Mouse (Mus musculus) Muller cell, postnatal 12 days (primary cell): ENCODE results near the gene Kl.

Experiments
- DNase-seq: peaks from one replicate; pipeline ENCODE4 v3.0.0-alpha.2; 2015; ENCODE audit errors: inconsistent ontology term

The Kl gene

GRCm38 (mm10) chr5:150962756-150963155 lies 10.3 kb downstream of the Kl start:
- DNase-seq, result peak; percentile 29

DNA sequence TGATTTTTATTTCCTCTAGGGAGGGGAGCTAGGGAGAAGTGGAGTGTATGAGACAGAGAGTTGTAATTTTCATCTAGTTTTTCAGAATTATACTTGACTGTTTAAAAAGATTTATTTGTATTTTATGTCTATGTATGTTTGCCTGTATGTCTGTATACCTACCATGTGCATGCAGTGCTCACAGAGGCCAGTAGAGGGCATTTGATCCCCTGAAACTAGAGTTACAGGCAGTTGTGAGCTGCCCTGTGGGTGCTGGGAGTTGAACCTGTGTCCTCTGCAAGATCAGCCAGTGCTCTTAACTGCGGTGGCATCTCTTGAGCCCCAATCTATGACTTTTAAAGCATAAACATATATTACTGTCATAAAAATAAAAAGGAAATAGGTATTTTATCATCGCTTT lies 15.5 kb downstream of the Kl start:
- DNase-seq, result no peak

DNA sequence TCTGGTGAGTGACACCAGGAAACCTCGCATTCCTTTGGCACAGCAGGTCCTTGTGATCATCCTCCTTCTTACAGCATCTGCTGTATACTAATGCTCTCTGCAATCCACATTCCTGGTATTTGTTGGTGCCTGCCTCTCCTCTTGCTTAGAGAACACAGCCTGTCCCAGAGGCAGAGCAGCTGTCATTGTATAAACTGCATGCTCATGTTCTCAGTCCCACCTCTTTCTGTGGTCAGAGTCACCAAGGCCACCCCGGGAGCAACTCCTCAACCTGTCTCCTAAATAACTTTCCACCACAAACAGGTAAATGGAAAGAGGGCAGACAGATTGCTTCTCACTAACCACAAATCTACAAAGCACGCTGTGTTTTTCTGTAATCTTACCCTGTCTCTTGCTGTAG lies 18.1 kb downstream of the Kl start:
- DNase-seq, result no peak

- DNase-seq, result no peak
Observed at GRCm38 (mm10) chr5:150971126-150971525, 18.7 kb downstream of the Kl start.

DNA sequence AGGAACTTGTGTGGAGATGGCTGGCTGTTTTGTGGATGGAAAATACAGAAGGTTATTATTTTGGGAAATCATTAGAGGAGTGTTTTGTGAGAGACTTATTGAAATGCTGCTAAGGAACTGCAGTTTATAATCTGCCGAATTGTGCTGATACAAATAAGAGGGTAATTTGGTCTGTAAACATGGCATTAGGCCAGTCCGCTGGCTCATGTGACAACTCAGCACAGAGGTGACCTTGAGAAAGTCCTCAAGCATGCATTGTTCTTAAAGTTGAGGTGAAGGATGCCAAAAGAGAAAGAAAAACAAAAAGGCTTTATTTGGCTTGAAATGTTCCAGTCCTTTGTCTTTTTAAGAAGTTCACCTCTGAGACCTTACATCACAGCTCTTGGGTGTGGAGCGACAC lies 21.8 kb downstream of the Kl start:
- no peak for DNase-seq

GRCm38 (mm10) chr5:150977383-150977958 lies 25.1 kb downstream of the Kl start:
- no peak for DNase-seq

DNA sequence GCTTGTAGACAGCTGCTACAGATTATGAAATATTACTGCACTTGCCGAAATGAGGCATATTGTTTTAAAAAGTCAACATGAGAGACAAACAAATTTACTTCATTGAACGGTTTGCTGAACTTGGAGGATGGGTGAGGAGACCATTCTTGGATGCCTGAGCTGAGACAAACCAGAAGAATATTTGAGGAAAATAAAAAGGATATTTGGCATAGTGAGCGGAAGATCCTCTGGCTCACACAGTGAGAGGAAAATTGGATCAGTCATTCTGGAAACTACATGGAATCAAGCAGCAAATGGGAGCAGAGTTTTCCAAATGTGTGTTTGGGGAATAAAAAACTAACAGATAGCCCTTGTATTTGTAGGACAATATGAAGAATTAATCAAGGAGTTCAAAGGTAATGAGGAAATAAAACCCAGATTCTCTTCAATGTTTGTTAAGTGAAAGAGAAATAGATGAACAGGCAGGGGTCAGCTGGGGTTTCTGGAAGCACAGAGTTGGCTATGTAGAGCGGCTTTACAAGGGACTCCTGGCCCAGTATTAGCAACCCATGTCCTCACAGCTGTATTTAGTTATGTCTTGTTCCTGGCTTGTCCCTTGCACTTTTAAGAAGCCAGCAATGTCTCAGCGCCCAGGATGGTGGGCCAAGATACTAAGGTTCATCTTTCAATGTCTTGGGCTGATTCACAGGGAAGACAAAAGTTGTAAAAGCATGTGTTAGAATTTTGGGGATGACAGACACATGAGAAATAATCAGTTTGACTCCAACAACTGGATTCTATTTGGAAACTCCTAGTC lies 27.1 kb downstream of the Kl start:
- DNase-seq, result no peak

- DNase-seq, result no peak
Observed at GRCm38 (mm10) chr5:150982082-150982481, 29.7 kb downstream of the Kl start.

GRCm38 (mm10) chr5:150994096-150994495 lies 41.7 kb downstream of the Kl start:
- DNase-seq, result no peak

- peak; percentile 80 for DNase-seq
Observed at GRCm38 (mm10) chr5:150996586-150996985, 44.2 kb downstream of the Kl start.

GRCm38 (mm10) chr5:151001111-151001510 lies 48.7 kb downstream of the Kl start:
- no peak for DNase-seq

GRCm38 (mm10) chr5:151002051-151002450 lies 49.6 kb downstream of the Kl start:
- no peak for DNase-seq

DNA sequence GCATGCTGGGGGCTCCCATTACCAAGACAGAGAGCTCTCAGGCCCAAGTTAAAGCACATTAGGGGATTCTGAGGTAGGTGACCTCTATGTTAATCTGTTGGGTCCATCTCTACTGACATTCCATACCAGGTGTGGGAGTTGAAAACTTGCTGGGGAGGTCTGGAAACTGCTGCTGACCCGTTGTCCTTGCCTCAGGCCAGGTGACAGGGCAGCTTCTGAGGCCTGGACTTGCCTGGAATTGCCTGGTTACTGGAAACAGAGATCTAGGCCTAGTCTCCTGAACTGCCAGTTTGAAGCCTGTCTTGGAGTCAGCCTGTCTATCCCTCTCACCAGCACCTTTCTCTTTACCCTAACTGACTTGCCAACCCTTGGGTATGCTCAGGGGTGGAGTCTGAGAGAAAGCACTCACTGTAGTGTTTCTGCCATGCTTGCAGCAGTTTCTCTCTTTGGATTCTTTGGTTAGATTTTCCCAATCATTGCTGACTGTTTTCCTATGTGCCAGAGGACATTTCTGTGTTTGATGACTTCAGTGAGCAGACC lies 51.9 kb downstream of the Kl start:
- no peak for DNase-seq

DNA sequence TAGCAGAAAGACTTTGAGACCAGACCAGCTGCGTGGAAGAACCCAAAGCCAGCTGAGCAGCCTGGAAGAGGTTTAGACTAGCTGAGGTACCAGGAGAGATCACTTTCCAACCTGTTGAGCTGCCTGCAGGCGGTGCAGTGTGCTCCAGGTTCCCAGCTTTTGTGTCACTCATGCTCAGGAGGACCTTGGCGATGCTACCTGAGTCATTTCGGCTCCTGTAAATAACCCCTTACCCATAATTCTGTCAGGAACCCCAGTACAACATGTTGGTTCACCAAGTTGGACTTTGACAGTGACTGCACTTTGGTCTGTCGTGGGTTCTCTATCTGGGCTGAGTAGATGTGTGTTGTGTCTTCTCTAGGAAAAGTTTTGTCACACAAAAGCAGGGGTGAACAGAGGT lies 66.0 kb downstream of the Kl start:
- DNase-seq, result no peak

- no peak for DNase-seq
Observed at GRCm38 (mm10) chr5:151018959-151019358, 66.6 kb downstream of the Kl start.

DNA sequence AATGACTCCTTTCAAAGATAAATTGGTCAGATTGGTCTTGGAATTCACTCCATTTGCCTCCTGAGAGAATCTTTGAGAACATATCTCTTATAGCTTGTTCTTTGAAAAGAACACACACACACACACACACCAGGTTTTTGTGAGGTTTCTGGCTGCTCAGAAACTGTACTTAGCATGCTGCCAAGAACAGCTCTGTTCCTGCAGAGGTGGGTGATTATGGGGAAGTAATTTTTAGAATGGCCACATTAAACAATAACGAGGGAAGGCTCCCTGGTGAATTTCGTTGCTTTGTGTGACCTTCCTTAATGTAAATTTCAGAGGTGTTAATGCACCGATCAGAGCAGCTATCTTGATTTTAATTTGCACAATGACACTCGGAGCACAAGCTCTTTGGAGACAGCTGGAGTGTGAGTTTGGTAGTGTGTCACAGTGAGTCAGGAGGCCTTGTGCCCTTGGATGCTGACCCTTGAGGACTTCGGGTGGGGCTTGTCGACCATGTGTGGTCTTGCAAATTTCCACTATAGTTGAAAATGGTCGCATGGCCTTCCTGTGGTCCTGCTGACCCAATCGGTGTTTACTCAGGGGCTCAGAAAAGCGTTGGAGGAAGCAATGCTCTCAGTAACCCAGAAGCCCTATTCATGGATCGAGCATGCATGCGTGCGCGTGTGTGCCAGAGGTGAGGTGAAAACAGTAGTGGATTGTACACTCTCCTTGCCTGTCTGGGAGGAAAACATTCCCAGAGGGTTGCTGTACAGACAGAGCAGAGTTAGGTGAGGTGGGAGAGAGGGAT lies 67.8 kb downstream of the Kl start:
- no peak for DNase-seq

DNA sequence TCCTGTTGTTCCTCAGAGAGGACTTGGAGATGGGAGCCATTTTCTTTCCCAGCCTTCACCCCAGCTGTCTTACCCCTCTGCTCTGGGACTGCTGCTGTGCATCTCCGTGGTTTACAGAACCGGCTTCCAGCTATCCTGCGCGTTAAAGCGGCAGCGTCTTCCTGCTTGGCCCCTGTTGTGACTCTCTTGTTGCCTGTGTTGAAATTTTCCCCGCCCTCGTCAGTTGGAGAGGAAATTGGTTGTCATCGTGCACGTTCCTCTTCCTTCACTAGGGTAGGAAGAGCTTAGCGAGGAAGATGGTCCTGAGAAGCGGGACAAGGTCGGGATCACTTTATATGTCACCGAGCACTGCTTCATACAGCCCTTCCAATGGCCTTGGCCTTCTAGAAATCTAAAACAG lies 68.4 kb downstream of the Kl start:
- DNase-seq, result no peak

DNA sequence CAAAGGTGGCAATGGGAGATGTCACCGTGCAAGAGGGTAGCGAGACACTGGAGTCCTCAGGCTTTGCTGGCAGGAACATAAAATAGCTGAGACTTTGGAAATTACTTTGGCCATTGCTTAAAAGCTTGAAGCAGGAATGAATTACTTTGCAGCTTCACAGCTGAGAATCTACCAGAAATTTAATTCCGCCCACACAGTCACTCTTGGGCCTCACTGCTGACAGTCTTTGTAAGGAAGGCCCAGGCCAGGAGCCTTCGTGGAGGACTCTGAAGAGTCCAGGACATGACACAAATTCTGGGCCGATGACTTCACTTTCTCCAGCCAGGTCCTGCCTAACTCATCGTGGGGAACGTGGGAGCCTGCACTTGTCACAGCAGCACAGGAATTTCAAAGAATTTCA lies 69.6 kb downstream of the Kl start:
- peak; percentile 41 for DNase-seq

DNA sequence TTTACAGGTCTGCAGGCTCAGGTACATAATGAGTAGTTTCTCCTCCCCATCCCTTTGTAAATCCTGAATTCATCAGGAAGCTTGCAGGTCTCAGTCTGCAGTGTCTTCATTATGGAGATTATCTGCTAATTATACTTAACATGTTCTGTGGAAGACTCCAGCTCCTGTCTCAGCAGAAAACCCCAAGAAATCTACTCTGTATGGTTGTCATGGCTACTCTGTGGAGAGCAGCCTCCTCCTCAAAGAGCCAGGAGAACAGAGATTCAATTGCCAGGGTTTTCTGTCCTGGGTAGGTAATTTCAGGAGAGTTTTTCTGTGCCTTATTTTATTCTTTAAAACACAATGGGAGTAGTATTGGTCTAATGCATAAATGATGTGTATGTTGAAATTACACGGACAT lies 70.5 kb downstream of the Kl start:
- no peak for DNase-seq

GRCm38 (mm10) chr5:151023461-151023860 lies 71.1 kb downstream of the Kl start:
- peak; percentile 19 for DNase-seq

GRCm38 (mm10) chr5:151024483-151024882 lies 72.1 kb downstream of the Kl start:
- no peak for DNase-seq

GRCm38 (mm10) chr5:151026069-151026468 lies 73.7 kb downstream of the Kl start:
- no peak for DNase-seq

- DNase-seq, result no peak
Observed at GRCm38 (mm10) chr5:151027171-151027570, 74.8 kb downstream of the Kl start.
